Mouse (Mus musculus): Measurements from ENCODE around the gene Phactr1. TPM values are rescaled to one million over a fixed set of nuclear protein-coding genes. Genes with fewer than 3 reads are reported as not detected.

Phactr1 gene
- polyA plus RNA-seq, 1 experiment: 0.35 TPM

DNA sequence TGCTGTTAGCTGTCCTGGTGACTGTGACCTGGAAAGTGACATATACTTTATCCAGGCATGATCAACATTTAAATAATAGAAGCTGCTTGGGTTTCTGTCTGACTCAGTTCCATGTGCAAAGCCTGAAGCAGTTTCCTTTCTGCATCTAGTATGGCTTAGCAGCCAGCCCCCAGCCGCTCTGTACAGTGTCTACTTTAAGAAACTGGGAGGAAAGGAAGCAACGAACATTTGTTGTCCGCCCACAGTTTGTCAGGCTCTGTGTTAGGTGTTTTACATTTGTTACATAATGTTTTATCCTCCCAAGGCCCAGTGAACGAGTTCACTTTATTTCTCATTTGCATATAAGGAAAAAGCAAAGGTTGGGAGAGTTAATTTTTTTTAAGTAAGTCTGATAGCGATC, 16.2 kb downstream of the Phactr1 start:
- TF ChIP-seq CTCF (IDR thresholded peaks at IDR 0.05; ENCODE audit: control insufficient read depth, insufficient read depth, low read length) (no peak), POLR2A (IDR thresholded peaks at IDR 0.05; ENCODE audit: borderline replicate concordance, control insufficient read depth, low read depth, low read length) (no peak)
- Histone ChIP-seq H3K4me1 (ENCODE audit: control insufficient read depth, insufficient read depth, low read length) (no peaks in the 10 kb centered on the region), H3K27ac (ENCODE audit: control insufficient read depth, insufficient read depth, low read depth, low read length, poor library complexity) (no peak overlapping the region), H3K4me3 (replicated peaks; ENCODE audit: control insufficient read depth, low read depth, low read length) (no peak overlapping the region)
- 45% methylated on average over 5 of the region's 5 CpGs for WGBS

DNA sequence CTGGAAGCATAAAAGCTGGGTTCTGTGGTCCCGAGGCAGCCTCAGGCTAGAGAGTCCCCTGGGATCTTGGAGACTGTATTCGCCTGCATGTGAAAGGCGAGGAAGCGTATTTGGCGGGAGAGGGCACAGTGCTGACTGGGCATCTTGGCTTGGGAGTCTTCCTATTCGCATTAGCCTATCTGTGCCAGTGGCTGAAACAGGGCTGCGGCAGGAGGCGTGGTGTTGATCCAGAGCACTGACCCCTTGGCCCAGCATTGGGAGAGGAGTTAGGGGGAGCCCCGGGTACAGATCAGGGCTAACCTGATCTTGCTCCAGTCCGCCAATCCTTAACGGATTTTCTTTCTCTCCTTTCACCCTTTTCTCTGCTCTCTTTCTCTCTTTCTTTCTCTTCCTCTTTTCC, 28.7 kb downstream of the Phactr1 start:
- TF ChIP-seq CTCF (IDR thresholded peaks at IDR 0.05; ENCODE audit: control insufficient read depth, insufficient read depth, low read length) (no peak), POLR2A (IDR thresholded peaks at IDR 0.05; ENCODE audit: borderline replicate concordance, control insufficient read depth, low read depth, low read length) (no peak)

GRCm38 (mm10) chr13:42709611-42710331, 29.3 kb downstream of the Phactr1 start:
- no peak overlapping the region for H3K27ac ChIP-seq (ENCODE audit: control insufficient read depth, insufficient read depth, low read depth, low read length, poor library complexity)
- no peak overlapping the region for H3K4me3 ChIP-seq (replicated peaks; ENCODE audit: control insufficient read depth, low read depth, low read length)
- no peaks in the 10 kb centered on the region for H3K4me1 ChIP-seq (ENCODE audit: control insufficient read depth, insufficient read depth, low read length)
- no peak for TF ChIP-seq POLR2A (IDR thresholded peaks at IDR 0.05; ENCODE audit: borderline replicate concordance, control insufficient read depth, low read depth, low read length)
- TF ChIP-seq CTCF (IDR thresholded peaks at IDR 0.05; ENCODE audit: control insufficient read depth, insufficient read depth, low read length): no peak
- 9% methylated on average over 38 of the region's 39 CpGs for WGBS

More for the DNA sequence above, 28.7 kb downstream of the Phactr1 start:
- no peak overlapping the region for H3K4me3 ChIP-seq (replicated peaks; ENCODE audit: control insufficient read depth, low read depth, low read length)
- 27% methylated on average over 11 of the region's 11 CpGs for WGBS
- no peak overlapping the region for H3K27ac ChIP-seq (ENCODE audit: control insufficient read depth, insufficient read depth, low read depth, low read length, poor library complexity)
- H3K4me1 ChIP-seq (ENCODE audit: control insufficient read depth, insufficient read depth, low read length): no peaks in the 10 kb centered on the region

- TF ChIP-seq POLR2A (IDR thresholded peaks at IDR 0.05; ENCODE audit: borderline replicate concordance, control insufficient read depth, low read depth, low read length): no peak
- TF ChIP-seq CTCF (IDR thresholded peaks at IDR 0.05; ENCODE audit: control insufficient read depth, insufficient read depth, low read length): no peak
- H3K4me3 ChIP-seq (replicated peaks; ENCODE audit: control insufficient read depth, low read depth, low read length): no peak overlapping the region
- H3K27ac ChIP-seq (ENCODE audit: control insufficient read depth, insufficient read depth, low read depth, low read length, poor library complexity): no peak overlapping the region
- H3K4me1 ChIP-seq (ENCODE audit: control insufficient read depth, insufficient read depth, low read length): no peaks in the 10 kb centered on the region
- 46% methylated on average over 2 of the region's 2 CpGs for WGBS
Measured at GRCm38 (mm10) chr13:42711510-42711909, 31.1 kb downstream of the Phactr1 start.

GRCm38 (mm10) chr13:42719401-42719800, 39.0 kb downstream of the Phactr1 start:
- no peaks in the 10 kb centered on the region for H3K4me1 ChIP-seq (ENCODE audit: control insufficient read depth, insufficient read depth, low read length)
- WGBS: 66% methylated on average over 9 of the region's 9 CpGs
- no peak for TF ChIP-seq POLR2A (IDR thresholded peaks at IDR 0.05; ENCODE audit: borderline replicate concordance, control insufficient read depth, low read depth, low read length)
- no peak for TF ChIP-seq CTCF (IDR thresholded peaks at IDR 0.05; ENCODE audit: control insufficient read depth, insufficient read depth, low read length)
- no peak overlapping the region for H3K27ac ChIP-seq (ENCODE audit: control insufficient read depth, insufficient read depth, low read depth, low read length, poor library complexity)
- H3K4me3 ChIP-seq (replicated peaks; ENCODE audit: control insufficient read depth, low read depth, low read length): no peak overlapping the region

- Histone ChIP-seq H3K4me3 (replicated peaks; ENCODE audit: control insufficient read depth, low read depth, low read length) (no peak overlapping the region), H3K4me1 (ENCODE audit: control insufficient read depth, insufficient read depth, low read length) (no peaks in the 10 kb centered on the region), H3K27ac (ENCODE audit: control insufficient read depth, insufficient read depth, low read depth, low read length, poor library complexity) (no peak overlapping the region)
- 45% methylated on average over 4 of the region's 4 CpGs for WGBS
- TF ChIP-seq POLR2A (IDR thresholded peaks at IDR 0.05; ENCODE audit: borderline replicate concordance, control insufficient read depth, low read depth, low read length): no peak
- TF ChIP-seq CTCF (IDR thresholded peaks at IDR 0.05; ENCODE audit: control insufficient read depth, insufficient read depth, low read length): no peak
Measured at GRCm38 (mm10) chr13:42720135-42720534, 39.7 kb downstream of the Phactr1 start.

- 20% methylated on average over 1 of the region's 1 CpGs for whole genome bisulfite sequencing
- TF ChIP-seq CTCF (IDR thresholded peaks at IDR 0.05; ENCODE audit: control insufficient read depth, insufficient read depth, low read length) (no peak), POLR2A (IDR thresholded peaks at IDR 0.05; ENCODE audit: borderline replicate concordance, control insufficient read depth, low read depth, low read length) (no peak)
- Histone ChIP-seq H3K4me1 (ENCODE audit: control insufficient read depth, insufficient read depth, low read length) (no peaks in the 10 kb centered on the region), H3K4me3 (replicated peaks; ENCODE audit: control insufficient read depth, low read depth, low read length) (no peak overlapping the region), H3K27ac (ENCODE audit: control insufficient read depth, insufficient read depth, low read depth, low read length, poor library complexity) (no peak overlapping the region)
Measured at GRCm38 (mm10) chr13:42720648-42721047, 40.2 kb downstream of the Phactr1 start.

DNA sequence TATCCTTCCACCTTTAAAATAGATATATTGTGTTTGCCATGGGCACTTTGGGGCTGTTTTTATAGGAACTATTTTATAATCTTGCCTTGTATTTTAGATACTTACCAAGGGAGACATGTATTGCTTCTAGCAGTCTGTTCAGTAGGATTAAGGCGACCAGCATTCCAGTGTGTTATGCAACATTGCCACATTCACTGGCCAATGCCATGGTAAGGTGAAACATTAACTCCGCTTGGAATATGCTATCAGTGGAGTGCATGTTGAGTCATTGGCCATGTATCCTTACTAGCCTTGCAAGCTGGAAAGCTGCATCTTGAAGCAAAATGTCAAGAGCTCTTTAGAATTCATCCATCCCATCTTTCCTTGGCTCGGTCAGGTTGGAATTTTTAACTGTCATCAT, 43.6 kb downstream of the Phactr1 start:
- no peaks in the 10 kb centered on the region for H3K4me1 ChIP-seq (ENCODE audit: control insufficient read depth, insufficient read depth, low read length)
- no peak overlapping the region for H3K4me3 ChIP-seq (replicated peaks; ENCODE audit: control insufficient read depth, low read depth, low read length)
- TF ChIP-seq POLR2A (IDR thresholded peaks at IDR 0.05; ENCODE audit: borderline replicate concordance, control insufficient read depth, low read depth, low read length) (no peak), CTCF (IDR thresholded peaks at IDR 0.05; ENCODE audit: control insufficient read depth, insufficient read depth, low read length) (no peak)
- H3K27ac ChIP-seq (ENCODE audit: control insufficient read depth, insufficient read depth, low read depth, low read length, poor library complexity): no peak overlapping the region
- 86% methylated on average over 3 of the region's 3 CpGs for WGBS

Data from bone marrow, adult 2 months (tissue).